Mouse (Mus musculus) testis, postnatal 14 days (tissue): ENCODE measurements at regions not wholly inside any gene's neighbourhood (a gene's known extent, or its start where the extent isn't known, plus 50 kb on each side); places are given as distances from the start of the nearest gene placed in this dataset.
"Not testable (repeated sequence)": the region's sequence is repeated elsewhere in the genome, so short reads cannot be mapped to it uniquely, and the experiment has no call there.

Source experiments
- DNase-seq: peaks from one replicate; pipeline ENCODE4 v3.0.0; 2021; ENCODE audit warnings: low spot score

DNA sequence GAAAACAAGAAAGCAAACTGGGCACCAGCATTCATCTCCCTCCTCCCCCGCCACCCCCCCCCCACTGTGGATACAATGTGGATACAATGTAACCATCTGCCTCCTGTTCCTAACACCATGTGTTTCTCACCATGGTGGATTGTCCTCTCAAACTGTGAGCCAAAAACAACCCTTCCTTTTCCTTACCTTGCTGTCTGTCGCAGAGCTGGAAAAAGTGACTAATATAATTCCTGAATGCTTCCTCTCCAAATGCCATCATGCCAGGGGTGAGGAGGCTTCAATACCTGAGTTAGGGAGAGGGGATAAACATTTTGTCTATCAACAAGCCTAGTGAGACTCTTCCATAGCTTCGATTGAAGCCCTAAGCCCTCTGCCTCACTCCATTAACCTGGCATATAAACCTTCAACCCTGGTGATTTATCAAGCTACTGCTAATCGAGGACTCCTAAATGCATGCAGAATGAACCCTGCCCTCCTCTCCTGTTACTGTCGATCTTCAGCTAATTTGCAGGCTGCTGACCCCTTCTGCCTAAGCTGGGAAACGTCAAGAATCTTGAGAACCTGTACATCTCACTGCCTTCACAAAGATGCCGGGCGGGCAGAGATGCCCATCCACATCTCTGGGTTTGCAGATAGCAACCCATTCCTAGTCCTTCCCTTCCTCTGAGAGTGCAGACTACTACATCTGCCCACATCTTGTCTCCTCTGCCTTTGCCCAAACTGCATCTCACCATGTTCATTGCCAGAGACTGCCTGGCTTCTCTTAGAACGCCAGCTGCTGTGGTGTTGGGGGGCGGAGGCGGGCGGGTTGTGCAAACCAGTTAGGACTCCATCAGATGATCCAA, 184.3 kb upstream of the Rpl38 start:
- no peak for DNase-seq

DNA sequence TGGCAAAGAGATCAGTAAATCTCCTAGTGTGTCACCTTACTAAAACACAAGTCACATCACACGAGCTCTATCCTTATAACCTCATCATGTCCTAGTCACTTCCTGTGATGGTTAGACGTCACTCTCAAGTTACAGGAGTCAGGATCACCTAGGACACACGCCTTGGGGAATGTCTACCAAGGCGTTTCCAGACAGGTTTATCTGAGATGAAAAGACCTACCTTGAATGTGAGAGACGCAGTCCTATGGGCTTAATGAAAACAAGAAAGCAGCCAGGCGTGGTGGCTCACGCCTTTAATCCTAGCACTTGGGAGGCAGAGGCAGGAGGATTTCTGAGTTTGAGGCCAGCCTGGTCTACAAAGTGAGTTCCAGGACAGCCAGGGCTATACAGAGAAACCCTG, 185.0 kb upstream of the Rpl38 start:
- DNase-seq = not testable (repeated sequence)

DNA sequence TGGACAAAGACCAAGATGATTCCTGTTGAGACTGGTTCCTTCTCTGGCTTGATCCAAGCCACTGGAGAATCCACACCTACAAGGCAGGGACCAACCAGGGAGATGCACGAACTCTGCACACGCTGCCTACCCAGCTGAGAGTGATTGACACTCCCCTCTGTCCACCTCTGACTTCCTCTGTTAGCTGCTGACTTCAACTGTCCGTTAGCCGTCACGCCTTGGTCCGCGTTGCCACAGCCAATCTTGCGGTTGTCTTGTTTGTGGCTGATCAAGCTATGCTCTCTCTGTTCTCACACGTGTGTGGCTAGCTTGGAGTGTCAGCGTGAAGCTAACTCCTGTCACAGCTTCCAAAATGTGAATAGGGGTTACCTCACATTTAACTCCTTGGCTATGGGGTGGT, 186.3 kb upstream of the Rpl38 start:
- DNase-seq = no peak

DNA sequence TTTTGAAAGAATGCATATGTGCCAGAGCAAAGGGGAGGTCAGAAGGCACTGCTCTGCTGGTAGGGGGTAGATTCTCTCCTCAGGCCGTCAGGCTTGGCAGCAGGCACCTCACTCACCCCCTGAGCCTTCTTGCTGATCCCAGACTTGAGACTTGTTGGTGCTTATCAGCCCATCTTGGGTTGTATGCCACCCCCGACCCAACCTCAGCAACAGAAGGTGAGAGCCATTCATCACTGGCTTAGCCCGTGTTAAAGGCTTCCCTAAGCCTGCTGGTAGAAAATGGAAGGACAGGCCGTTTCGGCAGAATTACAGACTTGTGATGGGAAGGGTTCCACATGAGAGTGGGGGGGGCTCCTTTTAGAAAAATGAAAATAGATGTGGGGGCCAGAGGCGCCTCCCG, 187.3 kb upstream of the Rpl38 start:
- DNase-seq = no peak

DNA sequence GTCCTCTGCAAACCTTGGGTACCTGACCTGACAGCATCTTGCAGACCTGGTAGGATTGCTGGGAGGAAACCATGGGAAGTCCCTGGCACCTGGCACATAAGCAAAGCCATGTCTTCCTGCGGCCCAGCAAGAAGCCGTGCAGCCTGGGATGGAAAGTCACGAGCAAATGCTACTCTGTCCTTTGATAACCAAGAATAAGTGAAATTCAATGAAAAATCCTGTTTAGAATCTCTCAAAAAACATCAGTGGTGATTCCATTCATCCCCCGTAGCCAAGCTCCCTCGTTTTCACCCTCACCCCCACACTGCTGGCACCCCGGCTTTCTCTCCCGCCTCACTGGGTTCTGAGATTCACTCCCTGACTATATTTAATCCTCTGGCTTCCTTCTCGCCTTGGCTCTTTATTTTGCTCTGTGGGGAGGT, 188.2 kb upstream of the Rpl38 start:
- DNase-seq = no peak

DNA sequence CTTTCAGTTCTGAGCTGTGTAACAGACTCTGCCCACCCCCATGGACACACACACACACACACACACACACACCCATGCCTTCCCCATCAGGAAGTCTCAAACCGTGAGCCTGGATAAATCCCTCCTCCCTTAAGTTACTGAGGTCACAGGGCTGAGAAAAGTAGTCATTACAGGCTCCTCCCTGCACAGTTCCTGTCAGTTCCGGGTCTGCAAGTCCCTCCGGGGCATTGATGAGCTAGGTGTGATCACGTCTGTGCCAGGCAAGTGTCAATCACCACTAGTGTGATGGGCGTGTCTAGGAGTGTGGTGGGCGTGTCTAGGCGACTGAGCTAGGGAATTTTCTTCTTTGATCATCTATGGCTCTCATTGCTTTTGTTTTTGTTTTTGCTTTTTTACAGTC, 189.6 kb upstream of the Rpl38 start:
- no peak for DNase-seq

DNA sequence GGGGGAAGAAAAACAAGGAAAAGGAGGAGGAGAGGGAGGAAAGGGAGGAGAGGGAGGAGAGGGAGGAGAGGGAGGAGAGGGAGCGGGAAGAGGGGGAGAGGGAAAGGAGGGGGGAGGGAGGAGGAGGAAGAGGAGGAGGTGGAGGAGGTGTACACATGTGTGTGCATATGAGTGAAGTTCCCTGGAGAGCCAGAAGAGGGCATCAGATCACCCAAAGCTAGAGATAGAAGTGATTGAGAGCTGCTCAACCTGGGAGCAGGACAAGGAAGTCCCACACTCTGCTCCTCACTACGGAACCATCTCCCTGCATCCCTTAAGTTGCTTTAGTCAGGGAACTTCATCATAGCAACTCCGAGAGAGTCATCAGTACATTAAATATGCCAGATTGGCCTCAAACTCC, 191.0 kb upstream of the Rpl38 start:
- DNase-seq = no peak

DNA sequence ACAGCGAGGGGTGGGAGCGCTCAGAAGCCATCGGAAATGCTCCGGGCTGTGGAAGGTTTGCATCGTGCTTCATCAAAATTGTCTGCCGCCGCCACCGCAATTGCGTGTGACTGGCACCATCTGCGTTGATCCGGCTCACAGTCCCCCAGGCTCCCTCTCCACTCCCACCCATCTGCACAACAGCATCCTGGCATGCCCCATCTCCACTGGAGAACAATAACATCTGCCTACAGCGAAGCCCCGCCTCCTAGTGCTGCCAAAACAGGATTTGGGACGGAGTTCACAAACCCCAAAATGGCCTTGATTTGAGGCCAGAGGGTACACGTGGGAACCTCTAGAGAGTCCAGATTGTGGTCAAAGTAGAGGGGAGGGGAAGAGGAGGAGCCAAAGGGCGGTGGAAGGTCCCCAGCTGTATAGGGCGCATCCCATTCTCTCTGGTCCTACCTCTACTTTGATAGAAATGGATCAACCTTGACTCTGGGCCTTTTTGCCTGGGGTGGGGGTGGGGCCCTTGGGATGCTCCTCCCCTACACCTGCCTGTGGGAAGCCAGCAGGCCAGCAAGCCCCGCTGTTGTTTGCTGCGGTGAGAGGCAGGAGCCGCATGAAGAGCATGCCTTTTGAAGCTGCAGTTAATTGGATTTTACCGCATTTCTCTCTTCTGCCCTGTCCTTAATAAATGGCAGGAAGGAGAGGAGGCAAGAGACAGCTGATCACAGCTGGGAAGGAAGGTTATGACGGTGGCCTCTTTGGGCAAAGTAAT, 195.6 kb upstream of the Rpl38 start:
- DNase-seq = peak; percentile 36

DNA sequence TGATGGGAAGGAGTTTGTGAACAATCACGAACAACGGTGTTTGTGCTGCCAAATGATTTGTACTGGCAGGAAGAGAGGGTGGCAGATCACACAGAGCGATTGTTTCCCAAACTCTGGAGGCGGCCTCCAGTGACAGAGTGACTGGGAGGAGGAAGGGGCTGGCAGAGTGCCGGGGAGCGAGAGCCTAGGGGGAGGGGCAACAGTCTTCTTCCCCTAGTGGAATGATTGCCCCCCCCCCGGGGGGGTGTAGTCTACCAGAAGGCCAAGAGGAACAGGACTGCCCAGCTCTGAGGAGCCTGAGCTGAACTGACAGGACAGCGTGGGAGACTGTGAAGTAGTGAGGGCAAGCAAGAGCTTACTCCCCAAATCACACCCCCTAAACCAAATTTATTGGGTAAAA, 199.9 kb upstream of the Rpl38 start:
- peak; percentile 58 for DNase-seq

DNA sequence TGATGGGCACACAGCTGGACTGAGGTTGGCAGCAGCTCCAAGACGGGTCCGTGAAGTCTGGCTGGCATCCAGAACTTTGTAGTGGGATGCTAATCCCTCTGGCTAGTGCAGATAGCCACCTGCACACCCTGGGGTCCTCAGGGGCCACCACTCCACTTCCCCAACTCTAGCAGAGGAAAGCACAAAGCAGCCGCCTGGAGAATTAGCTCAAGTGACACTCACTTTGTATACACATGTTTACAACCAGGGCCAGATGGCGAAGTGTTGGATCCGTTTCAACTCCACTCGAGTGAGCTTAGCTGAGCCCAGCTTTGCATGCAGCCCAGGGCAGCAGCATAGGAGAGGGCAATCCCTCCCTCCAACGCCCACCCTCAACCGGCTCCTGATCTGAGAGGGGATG, 200.5 kb upstream of the Rpl38 start:
- no peak for DNase-seq

DNA sequence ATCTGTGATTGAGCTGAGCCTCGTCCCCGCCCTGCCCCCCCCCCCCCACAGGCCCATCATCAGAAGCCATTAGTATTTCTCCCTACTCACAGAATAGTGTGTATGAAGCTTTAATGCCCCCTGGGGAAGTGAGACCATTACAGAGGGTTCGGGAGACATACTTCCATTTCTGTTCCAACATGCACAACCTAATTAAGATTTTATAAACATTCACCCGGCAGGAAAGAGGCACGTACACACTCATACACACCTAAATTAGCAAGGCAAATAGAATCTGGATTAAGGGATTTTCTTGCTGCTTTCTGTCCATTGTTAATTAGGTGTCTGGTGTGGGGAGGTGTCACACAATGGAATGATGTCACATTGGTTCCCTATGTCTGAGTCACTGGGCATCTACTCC, 202.8 kb upstream of the Rpl38 start:
- DNase-seq = no peak

DNA sequence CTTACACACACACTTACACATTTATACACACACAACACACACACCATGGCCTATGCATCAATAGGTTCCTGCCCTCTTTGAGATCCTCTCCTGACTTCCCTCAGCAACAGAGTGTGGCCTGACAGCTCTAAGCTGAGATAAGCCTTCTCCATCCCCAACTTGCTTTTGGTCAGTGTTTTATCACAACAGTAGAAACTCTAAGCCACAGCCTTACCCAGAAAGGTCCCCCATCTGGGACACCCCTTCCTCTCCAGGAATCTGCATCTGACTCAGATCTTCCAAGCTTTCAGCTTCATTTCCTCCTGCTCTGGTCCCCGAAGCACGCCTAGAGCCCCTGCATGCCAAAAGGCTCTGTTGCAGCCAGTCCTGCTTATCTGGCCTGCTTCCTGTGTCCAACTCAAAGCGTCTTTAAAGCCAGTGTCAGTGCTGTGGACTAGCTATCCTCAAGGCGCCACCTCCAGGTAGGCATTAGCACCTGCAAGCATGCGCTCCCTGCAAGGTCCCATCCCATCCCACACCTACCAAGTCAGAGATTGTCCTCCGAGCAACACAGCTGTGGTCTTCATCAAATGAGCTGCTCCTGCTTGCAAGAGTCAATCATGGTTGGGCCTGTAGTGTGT, 205.5 kb upstream of the Rpl38 start:
- peak; percentile 19 for DNase-seq

DNA sequence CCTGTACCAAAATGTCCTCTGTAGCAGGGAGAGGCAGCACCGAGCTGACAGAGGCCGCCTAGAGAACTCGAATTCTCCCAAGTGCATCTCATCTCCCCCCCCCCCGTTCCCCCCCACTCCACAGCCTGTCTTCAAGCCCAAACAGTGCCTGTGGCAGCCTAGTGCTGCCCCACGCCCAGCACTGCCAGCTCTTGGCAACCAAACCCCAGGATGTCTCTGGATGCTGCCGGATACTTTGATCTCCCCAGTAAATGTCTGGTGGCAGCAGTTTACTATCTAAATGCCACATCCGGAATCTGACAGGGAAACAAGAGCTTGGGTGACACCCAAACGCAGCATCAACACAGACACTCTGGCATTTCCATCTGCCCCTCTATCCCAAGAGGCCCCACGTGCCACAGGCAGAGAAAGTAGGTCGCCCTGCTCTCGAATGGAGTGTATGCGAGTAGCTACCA, 213.4 kb upstream of the Rpl38 start:
- DNase-seq = no peak

DNA sequence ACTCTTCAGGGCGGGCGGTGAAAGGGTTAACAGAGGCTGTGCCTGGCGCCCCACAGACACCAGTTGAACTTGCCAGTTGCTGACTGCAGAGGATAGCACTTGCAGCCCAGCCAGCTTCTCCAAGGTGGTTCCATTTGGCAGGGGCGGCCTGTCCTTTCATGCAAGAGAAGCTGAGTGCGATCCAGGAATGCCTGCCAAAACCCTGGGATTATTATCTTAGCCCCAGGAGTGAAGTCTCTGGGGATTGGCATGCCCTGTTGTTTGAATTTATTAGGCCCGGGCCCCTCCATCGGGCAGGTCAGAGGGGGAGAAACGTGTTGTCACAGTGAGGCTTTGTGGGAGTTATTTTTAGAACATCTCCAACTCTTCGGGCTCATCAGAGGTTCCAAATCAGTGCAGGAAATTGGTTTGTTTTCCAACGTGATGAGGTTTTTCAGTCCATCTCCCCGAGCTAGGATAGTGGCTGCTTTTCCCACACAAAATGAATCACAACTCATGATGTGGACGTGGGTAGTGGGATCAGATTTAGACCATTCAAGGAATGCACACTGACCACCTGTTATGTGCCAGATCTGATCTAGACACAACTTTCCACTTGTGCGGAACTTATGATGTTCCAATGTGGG, 219.4 kb upstream of the Rpl38 start:
- DNase-seq = peak; percentile 83

DNA sequence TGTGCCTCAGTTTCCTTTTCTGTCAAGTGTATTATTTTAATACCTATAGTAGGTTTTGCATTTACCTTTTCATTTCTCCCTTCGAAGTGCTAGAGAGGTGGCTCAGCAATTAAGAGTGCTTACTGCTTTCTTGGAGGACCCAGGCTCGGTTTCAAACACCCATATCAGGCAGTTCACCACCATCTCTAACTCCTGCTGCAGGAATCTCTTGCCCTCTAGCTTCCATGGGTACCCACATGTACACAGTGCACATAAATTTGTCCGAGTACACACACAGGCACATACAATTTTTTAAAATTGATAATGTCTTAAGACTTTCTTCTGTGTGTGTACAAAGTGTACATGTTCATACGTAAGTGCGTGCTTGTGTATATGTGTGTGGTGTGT, 220.9 kb upstream of the Rpl38 start:
- DNase-seq = no peak

DNA sequence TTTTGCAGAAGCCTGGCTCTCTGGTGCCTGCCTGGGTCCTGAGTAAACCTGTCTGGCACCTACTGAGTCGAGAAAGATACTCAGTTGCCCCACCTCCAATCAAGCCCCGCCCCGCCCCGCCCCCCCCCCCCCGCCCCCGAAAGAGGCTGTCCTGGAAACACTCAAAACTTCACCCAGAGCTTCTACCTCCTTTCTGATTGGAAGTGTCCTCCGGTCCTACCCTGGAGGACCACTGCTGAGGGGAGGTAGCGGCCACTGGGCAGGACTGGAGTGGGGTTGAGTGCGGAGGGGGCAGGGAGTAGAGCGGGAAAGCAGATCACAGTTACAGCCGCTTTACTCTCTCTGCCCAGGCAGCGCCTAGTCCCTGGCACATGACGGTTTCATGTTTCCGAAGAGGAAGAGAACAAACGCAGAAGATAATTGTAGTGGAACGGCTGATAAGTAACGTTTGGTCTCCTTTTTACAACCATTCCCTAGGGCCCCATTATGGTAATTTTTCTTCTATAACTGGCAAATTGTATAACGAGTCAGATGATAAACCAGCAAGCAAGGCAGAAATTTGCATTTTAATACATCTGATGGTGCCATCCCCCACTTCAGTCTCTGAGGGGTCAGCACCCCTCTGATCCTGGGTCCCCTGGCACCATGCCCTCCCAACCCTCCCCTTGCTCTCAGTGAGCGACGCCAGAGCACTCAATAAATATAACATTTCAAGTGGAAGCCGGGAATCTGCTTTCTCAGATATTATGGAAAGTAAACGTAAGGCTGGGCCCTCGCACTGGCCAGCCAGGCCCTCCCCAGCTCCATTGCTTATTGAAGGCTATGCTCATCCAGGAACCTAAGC, 221.5 kb upstream of the Rpl38 start:
- peak; percentile 52 for DNase-seq

DNA sequence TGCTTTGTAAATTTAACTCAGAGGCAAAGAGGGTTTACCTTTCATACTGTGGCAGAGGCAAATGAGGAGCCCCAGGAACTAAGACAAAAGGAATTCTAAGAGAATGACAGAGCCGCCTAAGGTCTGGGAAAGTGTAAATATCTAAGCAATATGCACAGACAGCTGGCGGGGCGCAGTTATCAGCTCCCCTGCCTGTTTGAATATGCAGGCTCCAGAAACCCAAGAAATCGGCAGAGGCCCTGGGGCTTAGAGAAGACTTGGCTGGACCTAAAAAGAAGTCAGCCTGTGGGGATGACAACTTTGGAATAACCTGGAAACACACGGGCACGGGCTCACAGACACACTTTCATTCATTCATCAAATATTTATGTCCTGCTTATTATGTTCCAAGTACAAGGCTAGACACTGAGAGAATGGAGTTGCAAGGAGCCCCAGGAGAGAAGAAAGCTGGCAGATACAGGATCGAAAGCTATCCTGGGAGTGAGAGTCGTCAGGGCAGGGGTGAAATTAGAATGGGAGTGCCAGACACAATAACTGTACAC, 222.2 kb upstream of the Rpl38 start:
- no peak for DNase-seq

DNA sequence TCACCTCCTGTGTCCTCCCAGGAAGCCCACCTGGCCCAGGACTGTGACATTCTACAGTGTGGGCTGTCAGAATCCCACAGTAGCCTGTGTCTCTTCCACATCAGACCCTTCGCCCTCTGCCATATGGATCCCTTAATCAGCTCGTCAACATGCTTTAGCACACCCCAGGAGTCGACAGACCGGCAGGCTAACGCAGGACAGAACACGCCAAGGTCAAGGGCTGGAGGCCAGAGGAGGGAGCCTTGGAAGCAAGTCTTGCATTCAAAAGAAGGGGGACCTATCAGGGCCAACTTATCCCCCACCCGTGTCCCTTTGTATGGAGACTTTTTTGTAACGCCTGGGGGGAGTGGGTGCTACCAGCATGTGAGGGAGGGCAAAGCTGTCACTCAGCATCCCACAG, 224.1 kb upstream of the Rpl38 start:
- DNase-seq = no peak

DNA sequence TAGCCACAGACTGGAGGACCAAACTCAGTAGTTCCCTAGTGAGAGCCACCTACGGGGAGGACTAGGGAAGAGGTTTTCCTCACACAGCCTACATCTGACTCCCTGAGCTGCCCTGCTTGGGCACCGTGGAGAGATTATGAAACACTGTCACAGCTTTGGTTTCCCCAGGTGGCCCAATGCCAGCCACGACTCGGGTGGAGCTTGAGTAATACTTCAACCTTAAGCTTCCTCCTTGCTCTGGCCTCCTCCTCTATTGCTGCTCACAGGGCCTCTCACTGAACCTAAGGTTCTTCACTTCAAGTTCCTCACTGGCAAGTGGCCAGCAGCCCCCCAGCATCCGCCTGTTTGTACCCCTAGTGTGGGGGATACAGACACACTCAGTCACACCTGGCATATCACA, 224.9 kb upstream of the Rpl38 start:
- DNase-seq = no peak

DNA sequence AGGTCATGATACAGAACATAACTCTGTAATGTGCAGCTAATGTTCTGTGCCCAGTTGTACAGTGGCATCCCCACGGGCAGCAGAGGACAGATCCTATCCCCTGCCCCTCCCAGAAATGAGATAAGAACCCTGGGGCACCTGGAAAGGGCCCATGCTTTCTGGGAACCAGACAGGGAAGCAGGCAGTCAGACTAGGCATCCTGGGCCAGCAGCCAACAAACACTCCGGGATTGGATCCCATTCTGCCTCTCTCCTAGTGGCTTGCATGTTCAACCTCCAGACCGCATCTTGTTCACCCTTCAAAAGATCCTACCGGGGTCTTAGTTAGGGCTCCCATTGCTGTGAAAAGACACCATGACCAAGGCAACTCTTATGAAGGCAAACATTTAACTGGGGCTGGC, 229.0 kb upstream of the Rpl38 start:
- DNase-seq = no peak

DNA sequence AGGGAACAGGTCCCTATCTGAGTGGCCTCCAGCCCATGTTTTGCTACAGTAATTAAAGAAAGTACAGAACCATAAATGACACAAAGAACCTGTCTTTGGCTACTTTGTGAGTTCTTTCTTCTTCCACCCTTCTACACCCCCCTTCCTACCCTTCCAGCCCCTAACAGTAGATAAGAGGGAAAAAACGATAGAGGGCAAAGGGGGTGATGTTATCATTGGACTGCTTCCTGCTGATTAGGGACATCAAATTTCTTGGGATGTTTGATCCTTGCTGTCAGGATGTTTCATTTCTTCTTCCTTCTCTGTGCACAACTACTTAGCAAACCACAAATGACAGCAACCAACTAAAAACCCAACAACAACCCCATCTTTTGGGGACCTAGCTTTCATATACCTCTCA, 232.5 kb upstream of the Rpl38 start:
- DNase-seq = no peak
